Mouse (Mus musculus) hindbrain, embryonic 11.5 days (tissue): ENCODE measurements at regions not wholly inside any gene's neighbourhood (a gene's known extent, or its start where the extent isn't known, plus 50 kb on each side); places are given as distances from the start of the nearest gene placed in this dataset.
A peak's percentile ranks its signal among the peaks of the same experiment; 100 is the strongest.

Experiments
- ATAC-seq: fragments of 200-750 bp; cut with Nextera tagmentation; 2 replicates; pipeline ENCODE4 v1.8.0; 2017; ENCODE audit warnings: mild to moderate bottlenecking, moderate TSS enrichment, moderate library complexity; ENCODE audit not compliant: low FRiP score
- DNase-seq: peaks from one replicate; pipeline ENCODE4 v3.0.0-alpha.2; 2015; ENCODE audit warnings: low spot score
- H3K27ac ChIP-seq: fragments of 300-500 bp; sonication (generic); 2 replicates; pipeline ENCODE4 v1.5.1; 2014; ENCODE audit warnings: mild to moderate bottlenecking, low read depth, low read length
- H3K27me3 ChIP-seq: fragments of 300-500 bp; sonication (generic); 2 replicates; pipeline ENCODE4 v1.6.1; 2014; ENCODE audit warnings: mild to moderate bottlenecking, low read length, moderate library complexity, mixed read lengths; ENCODE audit not compliant: control insufficient read depth, insufficient read depth
- H3K36me3 ChIP-seq: fragments of 300-500 bp; sonication (generic); 2 replicates; pipeline ENCODE4 v1.6.1; 2014; ENCODE audit warnings: mild to moderate bottlenecking, low read length, moderate library complexity, mixed read lengths; ENCODE audit not compliant: control insufficient read depth, insufficient read depth
- H3K4me1 ChIP-seq: fragments of 300-500 bp; sonication (generic); replicated peaks from 2 replicates; pipeline ENCODE4 v1.6.1; 2014; ENCODE audit warnings: low read length, mixed read lengths; ENCODE audit not compliant: control insufficient read depth, insufficient read depth
- H3K4me2 ChIP-seq: fragments of 300-500 bp; sonication (generic); replicated peaks from 2 replicates; pipeline ENCODE4 v1.6.1; 2014; ENCODE audit warnings: mild to moderate bottlenecking, low read depth, low read length
- H3K4me3 ChIP-seq: fragments of 300-500 bp; sonication (generic); 2 replicates; pipeline ENCODE4 v1.5.1; 2014; ENCODE audit warnings: low read depth, low read length
- H3K9ac ChIP-seq: fragments of 300-500 bp; sonication (generic); 2 replicates; pipeline ENCODE4 v1.6.1; 2014; ENCODE audit warnings: low read depth, low read length
- H3K9me3 ChIP-seq: fragments of 300-500 bp; sonication (generic); 2 replicates; pipeline ENCODE4 v1.6.1; 2016; ENCODE audit warnings: low read length; ENCODE audit not compliant: control insufficient read depth
- WGBS: fragments of 180-500 bp; shearing (Covaris S2); extraction: QIAGEN DNeasy Blood & Tissue Kit; methylation state at CpG from one replicate; pipeline ENCODE4 v1.1.7; 2014; 5-methylcytosine and 5-hydroxymethylcytosine counted together

- no peak for DNase-seq
- Histone ChIP-seq H3K9me3 (no peaks in the 10 kb centered on the region), H3K36me3 (no peaks in the 10 kb centered on the region), H3K27ac (no peak overlapping the region), H3K27me3 (no peaks in the 10 kb centered on the region), H3K9ac (no peak overlapping the region), H3K4me2 (no peak overlapping the region), H3K4me1 (no peaks in the 10 kb centered on the region), H3K4me3 (no peak overlapping the region)
- ATAC-seq, result no peak
- WGBS, result 70% methylated on average over 8 of the region's 8 CpGs
Observed at GRCm38 (mm10) chr1:135665484-135665883, 54.4 kb upstream of the Csrp1 start.

- no peak for ATAC-seq
- Histone ChIP-seq H3K9ac (no peak overlapping the region), H3K36me3 (no peaks in the 10 kb centered on the region), H3K4me3 (no peak overlapping the region), H3K9me3 (no peaks in the 10 kb centered on the region), H3K4me1 (no peaks in the 10 kb centered on the region), H3K4me2 (no peak overlapping the region), H3K27me3 (no peaks in the 10 kb centered on the region), H3K27ac (no peak overlapping the region)
- peak; percentile 34 for DNase-seq
- WGBS, result 75% methylated on average over 3 of the region's 3 CpGs
Observed at GRCm38 (mm10) chr1:135668331-135668730, 51.5 kb upstream of the Csrp1 start.

- no peak overlapping the region for H3K4me2 ChIP-seq
- DNase-seq (no peak), ATAC-seq (no peak)
- no peaks in the 10 kb centered on the region for H3K9me3 ChIP-seq
- 81% methylated on average over 7 of the region's 7 CpGs for WGBS
- no peak overlapping the region for H3K9ac ChIP-seq
- no peak overlapping the region; the same call in 1 of the 2 replicates for H3K27ac ChIP-seq
- no peaks in the 10 kb centered on the region for H3K36me3 ChIP-seq
- H3K27me3 ChIP-seq, result no peaks in the 10 kb centered on the region
- no peak overlapping the region for H3K4me3 ChIP-seq
- H3K4me1 ChIP-seq, result no peaks in the 10 kb centered on the region
Observed at GRCm38 (mm10) chr1:135668951-135669350, 50.9 kb upstream of the Csrp1 start.

- Histone ChIP-seq H3K4me1 (no peaks in the 10 kb centered on the region), H3K9me3 (no peaks in the 10 kb centered on the region), H3K9ac (no peak overlapping the region), H3K36me3 (no peaks in the 10 kb centered on the region), H3K4me3 (no peak overlapping the region), H3K27ac (no peak overlapping the region), H3K27me3 (no peaks in the 10 kb centered on the region), H3K4me2 (no peak overlapping the region)
- DNase-seq, result no peak
- 84% methylated on average over 7 of the region's 7 CpGs for WGBS
- 0 out of 2 replicates have a peak, but pooled peaks have one; percentile 10 for ATAC-seq
Observed at GRCm38 (mm10) chr1:135669803-135670202, 50.1 kb upstream of the Csrp1 start.
